Mouse (Mus musculus): ENCODE measurements at regions not wholly inside any gene's neighbourhood (a gene's known extent, or its start where the extent isn't known, plus 50 kb on each side); places are given as distances from the start of the nearest gene placed in this dataset.
A peak's percentile ranks its signal among the peaks of the same experiment; 100 is the strongest.

DNA sequence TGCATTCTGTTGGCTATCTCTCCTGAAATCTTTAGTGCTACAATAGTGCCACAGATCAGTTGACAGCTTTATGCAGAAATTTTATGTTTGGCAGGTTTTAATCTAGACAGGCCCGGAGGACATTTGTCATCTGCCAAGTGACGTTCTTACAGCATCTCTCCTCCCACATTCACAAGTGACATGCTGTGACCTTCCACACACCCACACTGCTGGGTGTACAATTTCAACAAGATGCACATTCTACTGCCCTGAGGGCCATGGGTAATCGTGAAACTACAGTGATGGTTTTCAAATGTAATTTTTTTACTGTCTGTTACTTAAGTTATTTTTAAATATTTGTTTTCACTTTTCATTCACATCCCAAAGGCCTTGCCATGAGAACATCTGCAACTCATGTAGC lies 639.2 kb upstream of the Gm11114 start:
- no peak for DNase-seq

DNA sequence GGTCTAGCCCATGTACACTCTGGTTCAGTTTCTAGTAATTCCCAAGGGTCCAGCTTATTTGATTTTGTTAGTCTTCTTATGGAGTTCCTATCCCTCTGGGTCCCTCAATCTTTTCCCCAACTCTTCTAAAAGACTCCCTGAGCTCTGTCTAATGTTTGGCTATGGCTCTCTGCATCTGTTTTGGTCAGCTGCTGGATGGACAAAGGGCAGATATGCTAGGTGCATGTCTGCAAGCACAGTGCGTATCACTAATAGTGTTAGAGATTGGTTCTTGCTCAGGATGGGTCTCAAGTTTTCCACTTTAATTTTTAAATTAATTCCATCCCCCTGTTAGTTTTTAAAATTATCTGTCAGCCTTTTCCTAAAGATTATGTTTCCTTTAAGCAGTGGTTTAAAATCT lies 634.2 kb upstream of the Gm11114 start:
- peak; percentile 5 to 30 for DNase-seq

DNA sequence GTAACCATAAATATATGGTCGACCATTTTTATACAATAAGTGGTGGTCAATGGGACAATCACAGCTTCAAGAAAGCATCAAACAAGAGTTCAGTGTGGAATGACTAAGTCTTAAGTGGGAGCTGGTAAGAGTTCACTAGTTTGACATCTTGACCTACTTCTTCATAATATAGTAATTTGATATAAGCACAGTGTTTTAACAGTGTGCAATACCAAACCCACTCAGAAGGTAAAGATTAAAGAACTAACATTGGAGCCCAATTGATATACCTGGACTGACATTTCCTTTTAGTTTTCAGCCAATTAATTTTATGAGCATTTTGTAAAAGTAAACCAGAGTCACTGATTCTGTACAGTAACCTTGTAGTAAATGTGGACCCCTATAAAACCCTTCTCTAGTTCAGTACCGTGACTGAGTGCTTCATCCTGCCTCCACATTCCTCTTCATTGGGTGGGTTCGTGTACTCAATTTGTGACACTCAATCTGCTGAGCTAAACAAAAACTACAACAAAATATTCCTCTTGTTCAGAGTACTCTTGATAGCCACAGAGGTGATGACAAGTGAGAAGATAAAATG lies 593.9 kb upstream of the Gm11114 start:
- no peak for DNase-seq

DNA sequence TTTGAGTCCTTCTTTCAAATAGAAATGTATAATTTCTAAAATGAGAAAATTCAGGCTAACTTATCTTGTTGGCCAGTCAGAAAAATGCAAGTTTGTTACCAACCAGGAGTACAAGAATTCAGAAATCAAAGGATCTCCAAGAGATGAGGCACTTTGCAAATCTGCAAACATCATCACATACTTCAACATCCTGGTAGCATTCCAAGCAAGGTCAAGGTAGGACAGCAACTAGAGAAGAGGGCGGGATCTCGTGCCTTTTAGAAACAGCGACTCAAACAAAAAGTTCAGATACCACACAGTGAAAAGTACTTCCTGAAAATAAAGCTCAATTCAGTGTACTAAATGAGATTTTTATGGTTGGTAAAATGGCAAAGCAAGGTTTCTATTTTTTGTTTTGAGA lies 593.2 kb upstream of the Gm11114 start:
- DNase-seq, result peak in 1 of 2 experiments; percentile 23

DNA sequence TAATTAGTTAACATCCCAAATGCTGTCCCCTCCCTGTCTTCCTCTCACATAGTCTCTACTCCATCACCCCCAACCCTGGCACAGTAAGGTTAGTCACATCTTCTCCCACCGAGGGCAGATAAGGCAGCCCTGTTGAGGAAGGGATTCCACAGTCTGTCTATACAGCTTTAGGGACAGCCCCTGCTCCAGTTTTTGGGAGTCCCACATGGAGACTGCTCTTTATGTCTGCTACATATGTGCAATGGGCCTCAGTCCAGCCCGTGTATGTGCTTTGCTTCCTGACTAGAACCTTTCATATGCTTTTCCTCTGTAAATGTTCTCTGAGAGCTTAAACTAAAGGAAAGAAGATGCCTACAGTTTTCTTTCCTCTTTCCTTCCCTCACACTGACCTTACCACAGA lies 592.1 kb upstream of the Gm11114 start:
- no peak for DNase-seq

DNA sequence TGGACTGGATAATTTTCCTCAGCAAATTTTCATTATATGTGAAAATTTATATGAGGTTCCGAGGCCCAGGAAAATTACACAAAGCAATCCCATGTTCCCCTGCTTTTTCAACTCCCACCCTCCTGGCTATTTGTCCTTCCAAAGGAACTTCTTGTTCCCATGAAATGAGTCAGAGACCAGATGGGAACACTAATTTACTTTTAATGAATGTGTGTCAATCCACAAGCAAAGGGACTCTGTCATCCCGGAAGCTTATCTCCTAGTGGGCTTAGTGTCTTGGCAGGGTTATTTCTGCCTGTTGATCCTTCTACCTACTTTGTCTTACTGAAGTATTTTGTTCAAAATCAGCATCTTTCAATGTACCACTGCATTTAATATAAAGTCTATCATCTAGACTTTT lies 573.3 kb upstream of the Gm11114 start:
- peak in 1 of 2 experiments; percentile 6 for DNase-seq

DNA sequence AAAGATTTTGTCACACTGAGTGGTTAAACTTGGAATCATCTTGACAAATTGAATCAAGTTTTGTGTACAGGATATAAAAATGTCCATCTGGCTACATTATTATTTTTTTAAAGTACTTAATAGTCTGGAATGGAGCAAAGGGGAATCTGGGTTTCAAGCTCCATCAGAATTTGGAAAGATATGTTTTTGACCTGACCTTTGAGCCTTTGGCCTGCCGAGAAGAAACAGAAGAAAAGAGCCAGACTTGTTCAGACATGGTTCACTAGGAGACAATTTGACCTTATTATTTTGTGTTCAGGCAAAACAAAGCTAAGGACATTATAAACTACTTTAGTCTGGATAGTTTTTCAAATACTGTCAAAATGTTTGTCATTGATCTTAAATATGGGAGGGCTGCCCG lies 572.2 kb upstream of the Gm11114 start:
- DNase-seq, result peak; percentile 11 to 18

DNA sequence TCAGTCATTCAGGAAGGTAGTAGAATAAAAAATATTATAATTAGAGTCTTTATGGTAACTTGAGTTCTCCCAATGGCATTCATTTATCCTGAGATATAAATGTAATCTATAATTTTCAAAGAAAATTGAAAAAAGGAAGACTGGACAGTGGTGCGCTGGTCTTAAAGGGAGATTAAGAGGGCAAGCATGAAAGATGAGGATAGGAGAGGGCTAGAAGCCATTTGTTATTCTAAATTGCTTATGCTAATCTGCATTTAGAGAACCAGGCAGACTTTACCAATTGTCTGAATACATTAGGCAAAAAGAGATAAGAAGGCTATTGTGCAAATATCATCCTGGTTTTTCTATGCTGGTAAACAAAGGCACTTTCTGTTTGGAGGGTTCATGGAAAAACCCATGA lies 558.2 kb upstream of the Gm11114 start:
- DNase-seq, result no peak

DNA sequence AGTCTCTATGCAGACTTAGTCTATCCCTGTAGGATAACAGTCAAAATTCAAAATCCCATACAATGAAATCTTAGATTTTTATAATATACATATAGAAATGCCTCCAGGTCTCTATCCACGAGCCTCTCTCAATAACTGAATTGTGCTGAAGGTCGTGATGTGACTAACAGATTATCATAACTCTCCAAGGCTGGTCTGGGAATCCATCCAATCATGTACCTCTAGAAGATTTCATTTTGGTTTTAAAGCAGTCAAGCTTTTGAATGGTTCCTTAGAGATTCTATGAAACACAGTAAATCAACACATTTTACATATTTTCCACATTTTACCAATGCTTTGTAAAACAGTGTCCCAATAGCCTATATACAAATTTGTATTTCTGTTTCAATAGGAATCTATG lies 557.7 kb upstream of the Gm11114 start:
- no peak for DNase-seq

DNA sequence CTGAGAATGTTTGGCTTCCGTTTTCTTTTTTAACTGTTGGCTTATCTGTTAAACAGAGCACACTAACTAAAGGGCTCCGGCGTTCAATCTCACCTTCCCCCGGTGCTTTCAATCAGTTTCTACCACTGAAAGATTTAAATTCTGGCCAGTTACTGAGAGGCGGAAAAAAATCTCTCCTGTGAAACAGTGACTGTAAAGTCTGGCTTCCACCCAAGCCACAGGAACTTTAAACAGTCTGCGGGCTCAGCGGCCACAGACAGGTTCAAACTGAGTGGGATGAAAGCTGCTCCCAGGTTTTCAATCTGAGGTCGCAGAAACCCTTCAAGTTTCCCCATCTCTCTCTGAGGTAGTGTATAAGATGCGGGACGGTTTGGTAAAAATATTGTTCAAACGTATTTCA lies 538.2 kb upstream of the Gm11114 start:
- peak in 1 of 2 experiments; percentile 25 for DNase-seq

DNA sequence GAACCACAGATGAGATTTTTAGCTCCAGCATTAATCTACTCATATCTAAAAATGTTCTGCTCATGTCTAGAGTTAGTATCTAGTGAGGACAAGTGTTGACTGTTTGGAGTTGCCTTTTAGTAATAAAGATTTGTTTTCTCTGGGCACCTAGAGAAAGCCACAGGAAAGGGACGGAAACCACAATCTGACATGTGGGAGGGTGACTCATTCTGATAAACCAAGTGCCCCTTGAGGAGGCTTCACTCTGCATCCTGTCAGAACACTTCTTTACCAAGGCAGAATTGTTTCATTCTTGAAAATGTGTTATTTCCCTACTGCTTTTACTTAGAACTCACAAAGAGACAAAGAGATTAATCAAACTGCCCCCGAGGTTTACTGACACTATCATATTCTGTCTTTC lies 537.4 kb upstream of the Gm11114 start:
- no peak for DNase-seq

DNA sequence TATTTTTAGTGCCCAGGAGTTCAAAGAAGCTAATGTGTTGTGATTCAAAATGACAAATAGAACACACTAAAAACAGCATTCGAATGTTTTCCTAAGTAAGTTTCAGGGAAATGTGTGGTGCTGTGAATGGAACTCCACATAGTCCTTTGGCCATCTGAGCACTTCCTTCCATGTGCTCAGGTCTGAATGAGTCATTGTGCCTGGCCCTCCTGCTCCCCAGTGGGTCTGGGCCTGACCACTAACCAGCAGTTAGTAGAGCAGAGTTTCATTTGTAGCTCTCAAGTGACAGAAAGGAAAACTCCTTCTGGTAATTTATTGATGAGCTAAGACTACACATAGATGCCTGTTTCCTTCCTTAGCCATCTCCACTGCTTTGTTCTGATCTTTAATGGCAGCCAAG lies 533.4 kb upstream of the Gm11114 start:
- DNase-seq, result no peak

DNA sequence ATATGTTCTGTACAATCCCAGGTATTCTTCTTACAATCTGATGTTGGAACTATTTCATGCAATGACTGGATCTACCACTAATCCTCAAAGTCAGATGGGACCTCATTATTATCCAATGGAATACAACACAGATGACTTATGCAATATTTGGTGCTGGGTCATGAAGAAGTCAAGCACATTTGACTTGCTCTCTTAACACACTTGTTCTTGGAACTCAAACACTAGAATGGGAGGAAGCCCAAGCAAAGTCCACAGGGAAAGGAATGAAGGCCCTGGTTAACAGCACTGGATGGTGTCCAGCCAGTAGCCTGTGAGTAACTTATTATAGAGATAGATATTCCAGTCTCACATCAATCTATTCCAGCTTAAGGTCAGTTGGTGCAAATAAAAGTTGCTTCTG lies 486.8 kb upstream of the Gm11114 start:
- DNase-seq, result peak; percentile 29 to 58

DNA sequence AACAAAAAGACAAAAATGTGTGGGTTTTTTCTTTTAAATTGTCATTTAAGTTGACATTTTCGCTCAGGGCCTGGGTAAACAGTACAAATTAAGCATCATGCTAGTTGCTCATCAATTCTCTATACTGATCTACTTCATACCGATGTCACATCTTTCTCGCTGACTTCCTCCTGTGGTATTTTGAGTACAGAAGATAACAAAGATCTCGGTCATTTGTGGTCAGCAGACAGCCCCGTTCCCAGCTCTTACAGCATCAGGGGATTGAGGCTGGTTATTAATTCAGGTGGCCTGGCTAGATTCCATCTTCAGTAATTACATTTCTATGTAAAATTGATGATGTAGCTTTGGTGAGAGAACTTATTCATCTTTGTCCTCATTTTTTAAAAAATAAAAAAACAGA lies 483.6 kb upstream of the Gm11114 start:
- DNase-seq, result no peak

DNA sequence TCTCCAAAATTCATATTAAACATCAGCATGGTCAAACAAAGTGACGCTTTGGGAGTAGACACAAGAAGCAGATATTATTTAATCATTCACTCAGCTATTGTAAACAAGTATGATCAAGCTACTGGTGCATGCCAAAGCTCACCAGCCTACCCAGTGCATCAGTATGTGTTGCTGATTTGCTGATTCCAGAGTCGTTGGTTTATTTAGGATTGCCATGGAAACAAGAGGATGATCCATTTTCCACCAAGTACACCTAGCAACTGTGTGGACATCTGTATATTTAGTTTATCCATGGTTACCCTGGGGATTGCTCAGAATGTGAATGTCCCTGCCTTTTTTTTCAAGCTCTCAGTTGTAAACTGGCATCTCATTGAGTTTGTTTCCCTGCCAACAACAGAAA lies 481.9 kb upstream of the Gm11114 start:
- DNase-seq, result no peak

DNA sequence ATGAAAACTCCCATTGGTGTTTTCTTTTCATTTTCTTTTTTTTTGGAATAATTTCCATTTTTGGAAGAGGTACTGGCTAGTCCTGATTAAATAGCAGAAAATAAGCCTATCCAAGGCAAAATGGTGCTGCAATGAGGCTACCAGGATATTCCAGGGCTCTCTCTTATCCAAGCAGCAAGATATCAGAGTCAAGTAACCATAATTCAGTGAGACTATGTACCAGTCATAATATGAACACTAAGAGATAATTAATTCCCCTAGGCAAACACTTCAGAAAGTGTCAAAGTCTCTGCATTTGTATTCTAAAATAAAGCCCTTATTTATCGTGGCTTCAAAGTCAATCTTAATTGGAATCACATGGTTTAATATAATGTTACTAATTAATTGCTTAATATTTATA lies 475.1 kb upstream of the Gm11114 start:
- DNase-seq, result no peak

DNA sequence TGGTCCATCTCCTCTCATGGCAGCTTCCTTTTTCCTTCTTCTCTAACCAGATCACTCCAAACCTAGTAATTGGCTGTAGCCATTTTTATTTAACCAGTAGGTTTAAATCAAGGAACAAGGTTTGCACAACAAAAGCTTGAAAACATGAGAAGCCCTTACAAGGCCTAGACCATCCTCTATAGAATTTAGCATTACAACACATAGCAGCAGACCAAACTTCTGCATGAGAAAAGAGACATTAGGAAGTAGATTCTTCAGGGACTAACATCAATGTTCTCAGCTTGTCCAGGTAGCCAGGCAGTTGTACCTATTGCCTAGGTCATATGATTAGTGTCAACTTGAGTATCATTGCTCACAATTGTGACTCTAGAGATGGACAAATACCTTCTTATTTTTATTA lies 468.6 kb upstream of the Gm11114 start:
- DNase-seq, result no peak

DNA sequence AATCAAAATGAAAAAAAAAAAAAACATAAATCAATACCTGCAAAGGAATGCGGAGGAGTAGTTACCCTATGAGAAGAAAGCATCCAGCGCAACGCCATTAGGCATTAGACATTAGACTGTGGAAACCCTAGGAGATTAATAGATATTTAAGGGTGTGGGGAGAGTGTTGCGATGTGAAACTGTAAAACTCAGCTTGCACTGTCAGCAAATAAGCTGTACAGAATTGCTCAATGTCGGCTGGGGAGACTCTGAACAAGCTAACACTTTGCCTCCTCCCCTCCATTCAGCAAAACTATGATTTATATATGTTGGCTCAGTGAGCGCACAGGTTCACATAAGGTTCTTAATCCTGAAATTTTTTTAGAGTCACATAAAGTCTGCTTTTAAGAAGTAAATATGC lies 451.0 kb upstream of the Gm11114 start:
- DNase-seq, result no peak

DNA sequence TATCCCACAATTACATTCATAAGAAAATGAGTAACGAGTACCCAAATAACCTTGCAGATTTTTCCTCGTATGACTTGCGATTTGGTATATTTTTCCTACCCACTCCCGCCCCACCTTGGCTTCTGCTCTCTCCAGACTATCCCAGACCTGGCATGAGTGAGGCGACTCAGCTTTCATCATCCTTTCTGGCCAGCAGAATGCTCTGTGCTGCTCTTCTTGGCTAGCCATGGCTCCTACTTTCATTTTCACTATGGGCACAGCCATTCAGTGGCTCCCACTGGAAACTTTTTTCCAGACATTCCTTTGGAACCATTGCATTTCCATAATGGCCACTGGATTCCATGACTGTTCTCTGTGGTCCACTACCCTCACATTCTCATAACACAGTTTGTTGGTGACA lies 449.1 kb upstream of the Gm11114 start:
- no peak for DNase-seq

DNA sequence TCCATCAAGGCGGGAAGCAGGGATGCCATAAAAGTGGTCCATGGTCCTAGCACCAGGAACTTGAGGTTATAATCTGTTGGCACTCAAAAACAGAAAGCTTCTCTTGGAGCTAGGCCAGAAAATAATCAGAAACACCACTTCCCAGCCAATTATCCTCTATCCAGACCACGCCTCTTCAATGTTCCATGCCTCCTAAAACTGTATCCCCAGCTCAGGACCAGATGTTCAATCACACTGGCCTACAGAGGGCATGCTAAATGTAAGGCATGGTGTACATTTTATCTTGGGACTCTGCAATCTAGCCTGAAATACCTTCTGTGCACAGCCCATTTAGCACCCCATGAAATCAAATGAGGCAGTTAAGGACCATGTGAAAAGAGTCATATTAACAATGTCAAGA lies 418.4 kb upstream of the Gm11114 start:
- no peak for DNase-seq

DNA sequence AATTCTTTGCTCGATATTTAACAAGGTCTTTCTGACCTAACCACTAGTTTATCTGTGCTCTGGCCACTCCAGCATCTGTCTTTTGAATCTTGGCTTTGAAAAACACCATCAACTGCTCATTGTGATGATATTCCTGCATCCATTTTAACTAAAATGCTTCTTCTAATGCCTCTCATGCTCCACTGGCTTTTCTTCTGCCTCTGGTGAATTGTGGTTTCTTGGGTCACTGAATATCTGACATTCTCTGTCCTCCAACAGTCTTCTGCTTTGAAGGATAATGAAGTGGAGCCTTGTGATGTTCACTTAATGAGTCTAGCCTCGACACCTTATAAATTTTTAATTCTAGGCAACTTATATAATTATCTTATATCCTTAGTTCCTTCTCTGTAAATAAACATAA lies 416.5 kb upstream of the Gm11114 start:
- no peak for DNase-seq

DNA sequence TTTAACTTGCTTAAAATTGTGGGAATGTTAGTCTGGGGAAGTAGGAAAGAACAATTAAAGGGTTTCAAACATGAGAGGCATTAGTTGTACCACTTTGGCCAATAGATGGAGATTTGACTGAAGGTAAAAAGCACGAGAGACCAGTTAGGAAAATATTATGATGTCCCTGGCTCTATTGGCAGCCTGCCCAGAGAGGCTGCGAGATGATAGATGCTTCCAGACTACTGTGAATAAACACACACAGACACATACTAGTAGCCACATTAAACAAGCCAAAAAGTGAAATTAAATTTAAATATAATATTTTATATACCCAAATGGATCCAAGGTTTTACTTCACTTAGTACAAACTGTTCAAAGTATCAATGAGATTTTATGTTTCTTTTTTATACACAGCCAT lies 411.9 kb upstream of the Gm11114 start:
- peak in 1 of 2 experiments; percentile 11 for DNase-seq

DNA sequence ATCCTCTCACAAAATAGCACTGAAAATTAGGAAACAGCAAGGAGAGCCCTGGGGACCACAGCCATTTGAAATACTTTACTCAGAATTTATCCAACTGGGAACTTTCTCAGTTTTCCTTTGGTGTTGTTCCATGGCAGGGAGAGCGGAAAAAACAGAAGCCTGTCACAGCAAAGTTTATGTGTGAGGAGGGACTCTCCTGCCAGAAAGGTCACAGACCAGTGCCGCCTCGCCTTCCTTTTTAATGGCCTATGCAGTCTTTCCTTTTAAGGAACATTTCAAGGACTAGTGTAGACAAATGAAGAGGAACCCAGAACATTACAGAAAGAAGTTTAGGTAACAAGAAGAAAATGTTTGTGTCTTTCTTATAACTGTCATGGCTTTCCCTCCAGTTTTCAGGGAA lies 406.3 kb upstream of the Gm11114 start:
- DNase-seq, result no peak

DNA sequence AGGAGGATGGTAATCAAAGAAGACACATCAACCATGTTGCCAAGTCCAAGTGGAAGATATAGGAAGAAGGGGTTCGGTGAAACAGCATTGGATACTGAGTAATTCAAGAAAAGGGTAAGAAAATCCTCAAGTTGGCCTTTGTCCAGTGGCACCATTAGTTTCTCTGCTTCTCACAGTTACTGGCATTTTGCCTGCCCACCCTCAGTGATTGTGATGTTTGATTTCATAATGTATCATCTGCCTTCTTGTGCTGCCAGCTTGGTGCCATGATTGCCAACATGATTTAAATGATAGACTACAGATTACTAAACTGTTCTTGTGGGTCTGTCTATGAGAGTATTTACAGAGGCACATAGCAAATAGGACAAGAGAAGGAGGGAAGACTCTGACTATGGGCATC lies 399.3 kb upstream of the Gm11114 start:
- no peak for DNase-seq

DNA sequence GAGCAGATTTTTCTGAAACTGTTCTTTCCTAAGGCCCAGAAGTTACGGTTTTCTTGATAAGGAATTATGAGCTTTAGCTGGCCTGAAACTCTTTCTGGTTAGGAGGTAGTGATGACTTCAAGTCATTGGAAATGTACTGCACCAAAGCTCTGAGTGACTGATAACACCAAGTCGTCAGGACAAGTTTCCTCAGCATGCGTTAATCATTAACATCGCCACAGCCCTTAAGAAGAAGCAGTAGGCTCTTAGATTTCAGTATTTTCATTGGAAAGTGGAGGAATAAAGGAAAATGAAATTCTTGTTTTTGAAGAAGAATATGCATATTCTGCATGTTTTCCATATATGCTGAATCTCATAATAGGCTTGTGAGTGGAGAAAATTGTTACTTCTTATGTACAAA lies 390.3 kb upstream of the Gm11114 start:
- no peak for DNase-seq

DNA sequence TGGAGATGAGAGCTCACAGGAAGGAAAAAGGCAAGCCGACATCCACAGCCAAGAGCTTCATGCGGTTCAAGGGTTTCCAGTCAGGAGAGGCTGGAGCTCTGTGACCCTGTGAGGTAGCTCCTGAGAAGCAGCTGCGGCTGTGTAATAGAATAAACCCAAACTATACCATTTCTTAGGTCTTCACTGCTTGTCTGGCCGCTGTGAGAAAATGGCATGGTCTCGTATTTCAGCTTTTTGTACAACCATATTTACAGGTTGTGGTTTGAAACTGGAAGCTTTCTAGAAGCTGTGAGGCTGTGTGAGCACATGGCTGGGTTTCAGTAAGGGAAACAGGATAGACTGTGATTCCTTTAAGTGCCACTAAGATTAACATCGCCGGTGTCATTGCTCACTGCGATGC lies 388.6 kb upstream of the Gm11114 start:
- DNase-seq, result no peak

All from kidney, postnatal 36 days (tissue).